Mouse (Mus musculus): ENCODE measurements at regions not wholly inside any gene's neighbourhood (a gene's known extent, or its start where the extent isn't known, plus 50 kb on each side); places are given as distances from the start of the nearest gene placed in this dataset.

DNA sequence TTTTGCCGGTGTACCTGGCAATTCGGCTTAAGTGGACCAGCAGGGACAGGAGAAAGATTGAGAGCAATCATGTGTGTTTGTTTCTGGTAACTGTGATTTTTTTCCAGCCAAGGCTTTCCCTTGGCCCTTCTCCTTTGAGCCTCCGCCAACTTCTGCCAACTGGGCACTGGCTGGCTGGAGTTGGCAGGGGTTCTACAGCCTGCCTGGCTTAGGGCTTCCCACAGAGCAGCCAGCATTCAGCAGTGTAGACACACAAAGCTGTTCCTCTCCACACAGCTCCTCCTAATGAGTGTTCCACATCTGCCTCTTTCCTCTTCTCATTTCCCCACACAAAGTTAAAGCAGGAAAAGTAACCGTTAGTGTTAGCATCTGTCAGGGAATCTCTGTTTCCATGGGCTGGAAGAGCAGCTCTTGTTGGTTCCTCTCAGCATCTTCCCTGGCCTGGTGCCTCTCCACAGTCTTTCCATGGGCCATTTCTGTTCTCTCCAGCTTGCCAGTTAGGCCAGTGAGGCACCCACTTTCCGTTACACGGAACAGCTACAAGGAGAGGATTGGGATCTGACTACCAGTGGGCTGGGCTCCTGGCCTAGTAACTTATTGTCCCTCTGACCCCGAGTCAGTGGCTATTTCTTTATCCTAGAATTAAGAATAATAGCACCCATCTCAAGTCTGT lies 68.0 kb upstream of the Rbm24 start:
- H3K4me3 ChIP-seq (ENCODE audit: insufficient read depth, low read length), result no peak overlapping the region
- no peak overlapping the region for H3K27ac ChIP-seq (ENCODE audit: insufficient read depth, low read length)
- no peaks in the 10 kb centered on the region for H3K4me1 ChIP-seq (ENCODE audit: control insufficient read depth, insufficient read depth, low read length)
- TF ChIP-seq CTCF (IDR thresholded peaks at IDR 0.05; ENCODE audit: borderline replicate concordance, insufficient read depth, low read length), result no peak
- TF ChIP-seq POLR2A (IDR thresholded peaks at IDR 0.05; ENCODE audit: low read depth, low read length), result no peak

- no peak overlapping the region for H3K4me3 ChIP-seq (ENCODE audit: insufficient read depth, low read length)
- TF ChIP-seq CTCF (IDR thresholded peaks at IDR 0.05; ENCODE audit: borderline replicate concordance, insufficient read depth, low read length) (no peak), POLR2A (IDR thresholded peaks at IDR 0.05; ENCODE audit: low read depth, low read length) (no peak)
- no peak overlapping the region for H3K27ac ChIP-seq (ENCODE audit: insufficient read depth, low read length)
- H3K4me1 ChIP-seq (ENCODE audit: control insufficient read depth, insufficient read depth, low read length), result no peaks in the 10 kb centered on the region
Measured at GRCm38 (mm10) chr13:46355306-46355705, 62.9 kb upstream of the Rbm24 start.

GRCm38 (mm10) chr13:46355975-46356374 lies 62.3 kb upstream of the Rbm24 start:
- no peak overlapping the region for H3K4me3 ChIP-seq (ENCODE audit: insufficient read depth, low read length)
- H3K4me1 ChIP-seq (ENCODE audit: control insufficient read depth, insufficient read depth, low read length), result no peaks in the 10 kb centered on the region
- TF ChIP-seq POLR2A (IDR thresholded peaks at IDR 0.05; ENCODE audit: low read depth, low read length) (no peak), CTCF (IDR thresholded peaks at IDR 0.05; ENCODE audit: borderline replicate concordance, insufficient read depth, low read length) (no peak)
- H3K27ac ChIP-seq (ENCODE audit: insufficient read depth, low read length), result no peak overlapping the region

DNA sequence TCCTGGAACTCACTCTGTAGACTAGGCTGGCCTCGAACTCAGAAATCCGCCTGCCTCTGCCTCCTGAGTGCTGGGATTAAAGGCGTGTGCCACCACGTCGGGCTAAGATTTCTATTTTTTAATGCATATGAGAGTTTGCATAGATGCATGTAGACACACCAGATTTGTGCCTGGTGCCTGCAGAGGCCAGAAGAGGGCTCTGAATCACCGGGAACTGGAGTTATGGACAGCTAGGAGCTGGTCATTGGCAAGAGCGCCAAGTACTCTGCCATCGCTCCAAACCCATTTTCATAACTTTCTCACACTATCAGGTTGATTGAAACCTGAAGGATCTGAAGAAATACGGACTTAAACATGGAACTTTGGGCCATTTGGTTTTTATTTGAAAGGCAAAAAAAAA lies 61.2 kb upstream of the Rbm24 start:
- no peaks in the 10 kb centered on the region for H3K4me1 ChIP-seq (ENCODE audit: control insufficient read depth, insufficient read depth, low read length)
- no peak for TF ChIP-seq CTCF (IDR thresholded peaks at IDR 0.05; ENCODE audit: borderline replicate concordance, insufficient read depth, low read length)
- no peak for TF ChIP-seq POLR2A (IDR thresholded peaks at IDR 0.05; ENCODE audit: low read depth, low read length)
- H3K27ac ChIP-seq (ENCODE audit: insufficient read depth, low read length), result no peak overlapping the region

DNA sequence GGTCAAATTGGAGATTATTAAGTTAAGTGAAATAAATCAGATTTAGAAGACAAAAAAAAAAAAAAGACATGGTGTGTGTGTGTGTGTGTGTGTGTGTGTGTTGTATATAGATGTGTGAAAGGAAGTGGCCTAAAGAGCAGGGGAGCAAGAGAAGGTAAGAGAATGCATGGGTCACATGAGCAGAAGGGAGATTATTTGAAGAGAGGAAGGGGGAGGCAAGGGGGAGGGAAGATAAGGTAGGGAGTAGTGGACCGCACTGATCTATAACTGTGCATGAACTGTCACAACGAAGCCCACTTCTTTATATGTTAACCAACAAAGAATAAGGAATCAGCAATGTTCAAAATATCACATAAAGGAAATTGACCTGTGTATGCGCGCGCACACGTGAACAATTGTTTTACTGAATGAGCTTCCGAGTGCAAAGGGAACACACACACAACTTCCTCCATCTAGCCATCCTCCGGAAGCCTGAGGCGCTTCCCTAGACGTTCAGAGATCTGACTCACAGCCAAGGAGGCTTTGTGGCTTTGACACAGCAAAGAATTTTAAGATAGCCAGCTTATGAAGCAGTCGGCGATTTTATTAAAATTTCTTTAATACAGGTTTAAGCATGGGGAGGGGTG lies 57.6 kb upstream of the Rbm24 start:
- TF ChIP-seq CTCF (IDR thresholded peaks at IDR 0.05; ENCODE audit: borderline replicate concordance, insufficient read depth, low read length) (no peak), POLR2A (IDR thresholded peaks at IDR 0.05; ENCODE audit: low read depth, low read length) (no peak)
- no peaks in the 10 kb centered on the region; the same call in 1 of the 2 replicates for H3K4me1 ChIP-seq (ENCODE audit: control insufficient read depth, insufficient read depth, low read length)
- H3K4me3 ChIP-seq (ENCODE audit: insufficient read depth, low read length), result no peak overlapping the region
- no peak overlapping the region for H3K27ac ChIP-seq (ENCODE audit: insufficient read depth, low read length)

More for the DNA sequence above, 61.2 kb upstream of the Rbm24 start:
- H3K4me3 ChIP-seq (ENCODE audit: insufficient read depth, low read length), result no peak overlapping the region

DNA sequence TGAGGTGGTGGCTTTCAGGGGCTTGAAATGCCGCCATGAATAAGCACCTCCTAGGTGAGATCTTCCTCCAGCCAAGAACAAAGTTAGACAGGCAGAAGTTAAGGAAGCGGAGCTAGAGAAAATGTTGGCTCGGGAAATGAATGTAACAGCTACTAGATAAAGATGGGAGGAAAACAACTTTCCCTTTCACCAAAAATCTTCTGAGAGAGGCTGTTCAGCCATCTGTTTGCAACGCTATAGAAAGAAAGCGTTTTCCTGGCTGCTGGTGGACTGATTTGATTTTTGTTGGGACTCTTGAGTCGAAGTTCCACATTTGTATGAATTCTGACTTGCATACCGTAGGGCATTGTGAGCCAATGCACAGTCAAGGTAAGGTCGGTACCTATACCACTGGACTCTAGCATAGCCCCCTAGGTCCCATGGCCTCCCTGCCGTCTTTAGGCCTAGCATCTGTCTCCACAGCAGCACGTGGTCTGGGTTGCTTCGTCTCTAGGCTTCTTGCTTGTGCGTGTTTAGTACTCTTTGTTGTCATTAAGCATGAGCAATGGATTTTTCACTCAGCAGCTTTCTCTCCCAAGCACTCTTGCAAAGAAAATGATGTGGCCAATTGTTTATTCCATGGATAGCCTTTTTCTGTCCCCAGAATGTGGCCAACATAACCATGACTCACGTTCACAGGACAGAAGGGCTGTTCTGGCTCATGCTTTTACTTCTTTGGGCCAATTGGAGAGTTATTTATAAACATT lies 54.6 kb upstream of the Rbm24 start:
- Histone ChIP-seq H3K4me1 (ENCODE audit: control insufficient read depth, insufficient read depth, low read length) (no peaks in the 10 kb centered on the region; the same call in 1 of the 2 replicates), H3K4me3 (ENCODE audit: insufficient read depth, low read length) (no peak overlapping the region), H3K27ac (ENCODE audit: insufficient read depth, low read length) (no peak overlapping the region)
- no peak for TF ChIP-seq POLR2A (IDR thresholded peaks at IDR 0.05; ENCODE audit: low read depth, low read length)
- TF ChIP-seq CTCF (IDR thresholded peaks at IDR 0.05; ENCODE audit: borderline replicate concordance, insufficient read depth, low read length), result no peak

DNA sequence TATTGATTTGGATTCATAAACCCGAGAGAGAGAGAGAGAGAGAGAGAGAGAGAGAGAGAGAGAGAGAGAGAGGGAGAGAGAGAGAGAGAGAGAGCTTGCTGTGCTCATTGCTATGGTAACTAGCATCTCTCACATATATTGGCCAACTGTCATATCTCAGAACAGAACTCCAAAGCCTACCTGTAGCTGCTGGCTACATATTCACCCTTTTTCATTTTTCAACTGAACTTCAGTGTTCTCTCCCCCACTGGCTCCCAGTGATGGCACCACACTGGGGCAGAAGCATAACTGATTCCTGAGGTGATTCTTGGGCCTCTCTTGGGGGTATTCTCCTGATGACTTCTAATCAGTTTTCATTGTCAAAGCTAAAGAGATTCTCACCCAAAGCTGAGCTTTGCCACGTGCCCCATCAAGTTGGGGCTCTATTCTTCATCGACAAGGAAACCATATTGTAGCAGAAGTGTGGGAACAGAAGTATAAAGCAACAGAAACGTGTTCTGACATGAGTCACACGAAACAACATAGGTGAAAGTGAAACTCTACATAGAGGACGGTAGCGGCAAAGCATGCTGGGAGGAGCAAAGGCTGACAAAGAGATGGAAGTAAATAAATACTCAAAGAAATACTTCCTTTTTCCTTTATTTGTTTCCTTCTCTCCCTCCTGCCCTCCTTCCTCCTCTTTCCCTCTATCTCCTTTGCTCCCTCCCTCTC lies 53.9 kb upstream of the Rbm24 start:
- TF ChIP-seq POLR2A (IDR thresholded peaks at IDR 0.05; ENCODE audit: low read depth, low read length) (no peak), CTCF (IDR thresholded peaks at IDR 0.05; ENCODE audit: borderline replicate concordance, insufficient read depth, low read length) (no peak)
- no peaks in the 10 kb centered on the region; the same call in 1 of the 2 replicates for H3K4me1 ChIP-seq (ENCODE audit: control insufficient read depth, insufficient read depth, low read length)
- no peak overlapping the region for H3K4me3 ChIP-seq (ENCODE audit: insufficient read depth, low read length)
- H3K27ac ChIP-seq (ENCODE audit: insufficient read depth, low read length), result no peak overlapping the region

DNA sequence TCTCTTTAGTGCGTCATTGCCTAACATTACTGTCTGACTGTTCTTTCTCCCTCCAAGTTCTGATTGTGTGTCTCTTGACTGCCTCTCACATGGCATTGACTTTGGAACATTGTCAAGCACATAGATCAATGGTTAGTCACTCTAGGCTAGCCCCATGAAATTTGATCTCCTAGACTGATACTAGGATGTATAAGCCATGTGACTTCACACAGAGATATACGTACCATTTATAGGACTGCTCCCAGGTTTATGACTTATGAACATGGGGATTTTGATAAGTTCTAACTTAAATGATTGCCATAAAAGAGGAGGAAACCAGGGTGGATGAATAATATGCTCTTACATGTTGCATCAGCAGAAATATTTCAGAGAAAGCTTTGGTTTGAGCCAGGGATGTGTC lies 52.9 kb upstream of the Rbm24 start:
- H3K27ac ChIP-seq (ENCODE audit: insufficient read depth, low read length), result 0 out of 2 replicates have a peak overlapping the region, but pooled peaks have one; percentile 25
- TF ChIP-seq CTCF (IDR thresholded peaks at IDR 0.05; ENCODE audit: borderline replicate concordance, insufficient read depth, low read length), result no peak
- no peak for TF ChIP-seq POLR2A (IDR thresholded peaks at IDR 0.05; ENCODE audit: low read depth, low read length)
- no peak overlapping the region for H3K4me3 ChIP-seq (ENCODE audit: insufficient read depth, low read length)
- H3K4me1 ChIP-seq (ENCODE audit: control insufficient read depth, insufficient read depth, low read length), result no peaks in the 10 kb centered on the region; the same call in 1 of the 2 replicates

Measured in embryonic fibroblast, embryonic 13.5 days (primary cell).